Mouse (Mus musculus): ENCODE measurements at regions not wholly inside any gene's neighbourhood (a gene's known extent, or its start where the extent isn't known, plus 50 kb on each side); places are given as distances from the start of the nearest gene placed in this dataset.

- no peak for DNase-seq
- H3K27ac ChIP-seq (ENCODE audit: insufficient read depth, low read depth, low read length): no peak overlapping the region
- 71% methylated on average over 2 of the region's 2 CpGs for WGBS
- no peaks in the 10 kb centered on the region for H3K27me3 ChIP-seq (replicated peaks; ENCODE audit: control insufficient read depth, insufficient read depth, low read length)
- no peak overlapping the region for H3K4me3 ChIP-seq (ENCODE audit: insufficient read depth, low read depth, low read length)
- H3K36me3 ChIP-seq (ENCODE audit: control insufficient read depth, insufficient read depth, low read length): no peaks in the 10 kb centered on the region
- no peaks in the 10 kb centered on the region for H3K4me1 ChIP-seq (ENCODE audit: control insufficient read depth, insufficient read depth, low read length)
- TF ChIP-seq CTCF (conservative IDR thresholded peaks at IDR 0.05; ENCODE audit: insufficient read depth, insufficient read length, low read depth, low read length): no peak
- TF ChIP-seq POLR2A (IDR thresholded peaks at IDR 0.05; ENCODE audit: low read depth, low read length): no peak
Observed at GRCm38 (mm10) chr10:37192661-37193060, 53.9 kb upstream of the Marcks start.

GRCm38 (mm10) chr10:37190092-37190491 lies 51.4 kb upstream of the Marcks start:
- DNase-seq: peak; percentile 10
- H3K4me3 ChIP-seq (ENCODE audit: insufficient read depth, low read depth, low read length): no peak overlapping the region
- 84% methylated on average over 6 of the region's 6 CpGs for WGBS
- H3K36me3 ChIP-seq (ENCODE audit: control insufficient read depth, insufficient read depth, low read length): no peaks in the 10 kb centered on the region
- H3K27me3 ChIP-seq (replicated peaks; ENCODE audit: control insufficient read depth, insufficient read depth, low read length): no peaks in the 10 kb centered on the region
- no peaks in the 10 kb centered on the region for H3K4me1 ChIP-seq (ENCODE audit: control insufficient read depth, insufficient read depth, low read length)
- no peak overlapping the region for H3K27ac ChIP-seq (ENCODE audit: insufficient read depth, low read depth, low read length)
- TF ChIP-seq CTCF (conservative IDR thresholded peaks at IDR 0.05; ENCODE audit: insufficient read depth, insufficient read length, low read depth, low read length) (no peak), POLR2A (IDR thresholded peaks at IDR 0.05; ENCODE audit: low read depth, low read length) (no peak)

Data from kidney, adult 2 months (tissue).